Mouse (Mus musculus) layer of hippocampus, adult 11-12 months (tissue): ENCODE results near the gene Hdac9.

Experiments
- DNase-seq: peaks from one replicate; pipeline ENCODE4 v3.0.0; 2022; ENCODE audit warnings: low spot score

Gene Hdac9

GRCm38 (mm10) chr12:34594167-34594793 lies 322.6 kb downstream of the Hdac9 start:
- no peak for DNase-seq

GRCm38 (mm10) chr12:34587171-34587570 lies 329.7 kb downstream of the Hdac9 start:
- DNase-seq: no peak

- DNase-seq: no peak
Observed at GRCm38 (mm10) chr12:34582522-34582921, 334.4 kb downstream of the Hdac9 start.

GRCm38 (mm10) chr12:34579220-34579619 lies 337.7 kb downstream of the Hdac9 start:
- no peak for DNase-seq

- DNase-seq: no peak
Observed at GRCm38 (mm10) chr12:34571069-34571468, 345.8 kb downstream of the Hdac9 start.

GRCm38 (mm10) chr12:34569472-34569871 lies 347.4 kb downstream of the Hdac9 start:
- no peak for DNase-seq

- no peak for DNase-seq
Observed at GRCm38 (mm10) chr12:34569052-34569451, 347.8 kb downstream of the Hdac9 start.

- no peak for DNase-seq
Observed at GRCm38 (mm10) chr12:34562331-34562730, 354.6 kb downstream of the Hdac9 start.

GRCm38 (mm10) chr12:34559001-34559400 lies 357.9 kb downstream of the Hdac9 start:
- DNase-seq: no peak

- DNase-seq: no peak
Observed at GRCm38 (mm10) chr12:34554803-34555202, 362.1 kb downstream of the Hdac9 start.

GRCm38 (mm10) chr12:34550268-34550667 lies 366.6 kb downstream of the Hdac9 start:
- peak; percentile 24 for DNase-seq

- peak; percentile 75 for DNase-seq
Observed at GRCm38 (mm10) chr12:34529165-34529545, 387.7 kb downstream of the Hdac9 start.

GRCm38 (mm10) chr12:34528201-34529164 lies 388.4 kb downstream of the Hdac9 start:
- no peak for DNase-seq

- DNase-seq: no peak
Observed at GRCm38 (mm10) chr12:34527761-34528160, 389.1 kb downstream of the Hdac9 start.

GRCm38 (mm10) chr12:34521468-34521867 lies 395.4 kb downstream of the Hdac9 start:
- DNase-seq: no peak

GRCm38 (mm10) chr12:34516769-34517562 lies 399.9 kb downstream of the Hdac9 start:
- DNase-seq: no peak

GRCm38 (mm10) chr12:34506345-34506744 lies 410.6 kb downstream of the Hdac9 start:
- DNase-seq: no peak

- DNase-seq: no peak
Observed at GRCm38 (mm10) chr12:34498751-34499626, 417.9 kb downstream of the Hdac9 start.

GRCm38 (mm10) chr12:34498331-34498730 lies 418.6 kb downstream of the Hdac9 start:
- DNase-seq: no peak

GRCm38 (mm10) chr12:34497702-34498101 lies 419.2 kb downstream of the Hdac9 start:
- DNase-seq: no peak

GRCm38 (mm10) chr12:34495940-34496339 lies 421.0 kb downstream of the Hdac9 start:
- DNase-seq: peak; percentile 37
